8 mouse cellular contexts compared by ENCODE assay signal in genomic region chr7:49439136-49439535, GRCm38 (mm10).
DNase-seq lines count a peak whose midpoint lies in the region; ATAC-seq lines count a peak whose summit lies in the region.

No protein-coding gene starts in this region.

- no peak overlapping the region for H3K9ac ChIP-seq in hindbrain, embryonic 13.5 days

- no peaks in the 10 kb centered on the region for H3K36me3 ChIP-seq in hindbrain, embryonic 13.5 days

- no peaks in the 10 kb centered on the region for H3K27me3 ChIP-seq in hindbrain, embryonic 13.5 days

- H3K9me3 ChIP-seq in hindbrain, embryonic 13.5 days: no peaks in the 10 kb centered on the region

- WGBS in hindbrain, embryonic 13.5 days: 77% methylated on average over 2 of the region's 2 CpGs

- peaks cover 24% of the 10 kb centered on the region for H3K4me1 ChIP-seq in hindbrain, embryonic 13.5 days (replicated peaks)

- H3K4me3 ChIP-seq in hindbrain, embryonic 13.5 days: no peak overlapping the region

- peak; percentile 89 for ATAC-seq in common myeloid progenitor, adult 5-6 weeks (replicated peaks; ENCODE audit: low read depth, poor library complexity, severe bottlenecking)
- no peak for ATAC-seq in hindbrain, embryonic 13.5 days (ENCODE audit: low FRiP score)

- intact Hi-C loops in left cerebral cortex, postnatal 4 days (cut with DNase I): no loop called here
- intact Hi-C loops in left cerebral cortex, postnatal 36 days (cut with DNase I): no loop called here

- peak; percentile 44 for DNase-seq in left cerebral cortex, postnatal 4 days
- DNase-seq in left cerebral cortex, postnatal 36 days (ENCODE audit: low spot score in 2 of 2): no peak
- DNase-seq in adipocyte (ENCODE audit: low spot score): peak; percentile 8
- peak; percentile 72 to 74 for DNase-seq in kidney, postnatal 4 days
- peak; percentile 48 for DNase-seq in thymus, postnatal 0 days (ENCODE audit: low spot score)
- no peak for DNase-seq in layer of hippocampus, postnatal 36 days

- no peak overlapping the region for H3K27ac ChIP-seq in hindbrain, embryonic 13.5 days

- no peak overlapping the region for H3K4me2 ChIP-seq in hindbrain, embryonic 13.5 days

Comparison
In these comparisons a context has a peak if more than half of its experiments do, and no peak if none do; other contexts are left out.
1. DNase-seq: peak in left cerebral cortex, postnatal 4 days (single experiment), adipocyte (single experiment), kidney, postnatal 4 days (2 of 2) and thymus, postnatal 0 days (single experiment); none in left cerebral cortex, postnatal 36 days (0 of 2) and layer of hippocampus, postnatal 36 days (0 of 2).